Mouse (Mus musculus) intestine, embryonic 15.5 days (tissue): ENCODE results near the gene Rexo5. TPM values are rescaled to one million over a fixed set of nuclear protein-coding genes. Genes with fewer than 3 reads are reported as not detected.

ENCODE experiments used
- ATAC-seq: fragments of 200-750 bp; cut with Nextera tagmentation; 2 replicates; pipeline ENCODE4 v1.8.0; 2017; ENCODE audit warnings: moderate TSS enrichment, moderate library complexity
- H3K27ac ChIP-seq: fragments of 300-500 bp; sonication (generic); 2 replicates; pipeline ENCODE4 v1.5.1; 2015; ENCODE audit warnings: mild to moderate bottlenecking, inconsistent platforms
- H3K27me3 ChIP-seq: fragments of 300-500 bp; sonication (generic); replicated peaks from 2 replicates; pipeline ENCODE4 v1.6.1; 2015; ENCODE audit warnings: inconsistent platforms
- H3K36me3 ChIP-seq: fragments of 300-500 bp; sonication (generic); 2 replicates; pipeline ENCODE4 v1.6.1; 2015; ENCODE audit warnings: inconsistent platforms
- H3K4me1 ChIP-seq: fragments of 300-500 bp; sonication (generic); replicated peaks from 2 replicates; pipeline ENCODE4 v1.6.1; 2015; ENCODE audit warnings: inconsistent platforms
- H3K4me2 ChIP-seq: fragments of 300-500 bp; sonication (generic); replicated peaks from 2 replicates; pipeline ENCODE4 v1.6.1; 2015; ENCODE audit warnings: mild to moderate bottlenecking, inconsistent platforms
- H3K4me3 ChIP-seq: fragments of 300-500 bp; sonication (generic); replicated peaks from 2 replicates; pipeline ENCODE4 v1.5.1; 2015; ENCODE audit warnings: inconsistent platforms
- H3K9ac ChIP-seq: fragments of 300-500 bp; sonication (generic); 2 replicates; pipeline ENCODE4 v1.6.1; 2015; ENCODE audit warnings: inconsistent platforms
- H3K9me3 ChIP-seq: fragments of 300-500 bp; sonication (generic); 2 replicates; pipeline ENCODE4 v1.6.1; 2016; ENCODE audit warnings: inconsistent platforms
- WGBS: fragments of 180-500 bp; shearing (Covaris S2); methylation state at CpG from one replicate; pipeline ENCODE4 v1.1.7; 2015; 5-methylcytosine and 5-hydroxymethylcytosine counted together
- polyA plus RNA-seq: library from polyadenylated mRNA; unstranded; fragments of >200 nt; fragmentation: Nextera tagmentation; extraction: Ambion mirVana; gene quantifications from 2 replicates; pipeline ENCODE4 v1.2.1, GENCODE M21; 2015

The Rexo5 gene
- 17.7 and 19.6 TPM in 2 replicates for polyA plus RNA-seq

DNA sequence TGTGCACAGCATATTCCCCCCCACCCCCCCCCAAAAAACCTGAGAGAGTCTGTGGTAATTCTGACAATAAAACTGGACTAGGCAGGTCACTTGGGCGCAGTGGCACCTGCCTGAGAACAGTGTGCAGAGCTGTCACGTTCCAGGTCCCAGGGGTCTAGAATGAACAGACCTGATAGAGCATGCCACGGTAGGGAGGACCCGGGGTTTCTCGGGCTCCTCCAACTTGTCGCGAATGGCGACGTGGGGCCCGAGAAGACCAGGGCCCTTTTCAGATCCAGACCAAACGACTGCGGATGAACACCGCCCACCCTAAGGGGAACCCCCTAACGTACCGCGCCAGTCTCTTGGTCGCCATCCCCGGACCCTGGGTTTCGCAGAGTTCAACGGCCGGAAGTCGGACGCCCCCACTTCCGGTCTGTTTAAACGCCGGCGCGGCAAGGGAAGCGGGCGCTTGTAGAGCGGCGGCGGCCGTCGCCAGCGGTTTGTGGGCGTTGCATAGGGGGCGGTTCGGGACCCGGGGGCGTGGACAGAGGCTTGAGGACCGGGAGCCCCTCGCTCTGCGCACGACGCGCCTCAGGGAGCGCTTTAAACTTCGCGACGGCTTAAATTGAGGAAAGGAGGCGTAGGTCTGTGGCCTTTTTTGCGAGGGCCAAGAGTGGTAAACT lies at the start of gene Rexo5, which contains the start of gene Eri2:
Gene Rexo5 (plus strand): TSS at position 421 of the 665 bp plus-strand sequence.
Gene Eri2 (minus strand): TSS at position 473 of the 665 bp plus-strand sequence.
- H3K36me3 ChIP-seq, result no peaks in the 10 kb centered on the region
- H3K4me3 ChIP-seq, result peak within 1 kb of the TSS; percentile 58
- peak within 1 kb of the TSS; percentile 84 for H3K4me2 ChIP-seq
- H3K27ac ChIP-seq, result peak within 1 kb of the TSS; percentile 66
- H3K9me3 ChIP-seq, result no peaks in the 10 kb centered on the region
- ATAC-seq, result peak; percentile 100
- peak within 1 kb of the TSS; percentile 78 for H3K9ac ChIP-seq
- under 1% methylated on average over 53 of the region's 53 CpGs for WGBS
- H3K27me3 ChIP-seq, result no peaks in the 10 kb centered on the region
- peaks cover 5% of the 10 kb centered on the region; the same call in 1 of the 2 replicates for H3K4me1 ChIP-seq

DNA sequence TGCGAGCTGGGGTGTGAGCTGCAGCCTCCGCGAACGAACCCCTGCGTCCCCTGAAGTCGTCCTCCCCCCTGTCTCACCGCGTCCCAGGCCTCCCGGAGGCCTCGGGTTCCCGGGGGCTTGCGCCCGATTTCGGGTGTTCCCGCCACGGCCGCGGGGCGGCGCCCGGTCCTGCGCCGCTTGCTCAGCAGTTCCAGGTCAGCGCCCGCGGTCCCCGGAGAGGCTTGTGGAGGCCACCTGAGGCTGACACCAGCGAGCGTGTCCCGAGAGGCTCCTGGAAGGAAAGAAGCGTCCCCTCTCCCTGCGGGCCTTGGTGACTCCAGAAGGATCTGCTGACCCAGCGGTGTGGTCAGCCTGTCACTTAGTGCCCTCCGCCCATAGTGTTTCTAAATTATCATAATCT lies 49.5 kb upstream of the Rexo5 start:
- ATAC-seq, result peak; percentile 68
- Histone ChIP-seq H3K4me1 (no peaks in the 10 kb centered on the region; the same call in 1 of the 2 replicates), H3K4me2 (peak overlapping the region; percentile 56), H3K36me3 (no peaks in the 10 kb centered on the region), H3K27me3 (no peaks in the 10 kb centered on the region), H3K9me3 (no peaks in the 10 kb centered on the region), H3K27ac (no peak overlapping the region), H3K4me3 (peak overlapping the region; percentile 24), H3K9ac (no peak overlapping the region)
- WGBS, result 6% methylated on average over 34 of the region's 34 CpGs

DNA sequence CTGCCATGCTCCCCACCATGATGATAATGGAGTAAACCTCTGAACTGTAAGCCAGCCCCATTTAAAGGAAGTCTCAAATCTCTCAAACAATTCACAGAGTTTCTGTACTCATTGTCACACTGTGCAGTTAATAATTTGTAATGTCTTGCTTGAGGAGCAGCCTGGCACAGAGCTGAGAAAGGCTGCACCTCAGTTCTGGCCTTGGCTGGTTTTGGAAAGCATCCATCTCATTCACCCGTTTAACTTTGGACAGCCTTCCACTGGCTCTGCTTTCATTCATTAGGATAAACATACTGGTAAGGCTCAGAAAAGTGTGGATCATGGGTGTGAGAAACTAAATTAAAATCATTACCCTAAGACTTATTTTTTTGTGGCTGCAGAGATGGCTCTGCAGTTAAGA lies 47.9 kb upstream of the Rexo5 start:
- no peaks in the 10 kb centered on the region for H3K36me3 ChIP-seq
- ATAC-seq, result no peak
- no peak overlapping the region for H3K27ac ChIP-seq
- H3K4me1 ChIP-seq, result no peaks in the 10 kb centered on the region; the same call in 1 of the 2 replicates
- H3K9ac ChIP-seq, result no peak overlapping the region
- no peak overlapping the region for H3K4me3 ChIP-seq
- H3K9me3 ChIP-seq, result no peaks in the 10 kb centered on the region
- H3K27me3 ChIP-seq, result no peaks in the 10 kb centered on the region
- H3K4me2 ChIP-seq, result no peak overlapping the region
- 58% methylated on average over 1 of the region's 1 CpGs for WGBS

DNA sequence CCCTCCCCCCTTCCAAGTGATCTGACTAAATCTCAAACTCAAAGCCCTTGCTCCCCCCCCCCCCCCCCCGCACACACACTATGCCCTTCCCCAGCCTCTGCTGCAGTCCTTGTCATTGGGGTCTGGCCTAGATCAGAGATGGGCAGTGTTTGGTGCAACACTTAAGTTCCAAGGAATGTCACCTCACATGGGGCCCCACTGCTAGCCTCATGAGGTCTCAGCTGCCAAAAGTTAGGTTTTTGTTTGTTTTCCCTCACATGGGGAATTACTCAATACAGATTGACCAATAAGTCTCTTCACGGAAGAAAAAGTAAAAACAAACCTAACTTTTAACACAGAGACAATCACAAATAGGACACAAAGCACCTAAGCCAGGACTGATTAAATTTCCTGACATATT lies 45.0 kb upstream of the Rexo5 start:
- no peak overlapping the region for H3K27ac ChIP-seq
- H3K27me3 ChIP-seq, result no peaks in the 10 kb centered on the region
- no peaks in the 10 kb centered on the region for H3K36me3 ChIP-seq
- no peaks in the 10 kb centered on the region; the same call in 1 of the 2 replicates for H3K4me1 ChIP-seq
- H3K9me3 ChIP-seq, result no peaks in the 10 kb centered on the region
- 70% methylated on average over 1 of the region's 2 CpGs for WGBS
- no peak overlapping the region for H3K9ac ChIP-seq
- no peak for ATAC-seq
- H3K4me2 ChIP-seq, result no peak overlapping the region
- H3K4me3 ChIP-seq, result no peak overlapping the region

DNA sequence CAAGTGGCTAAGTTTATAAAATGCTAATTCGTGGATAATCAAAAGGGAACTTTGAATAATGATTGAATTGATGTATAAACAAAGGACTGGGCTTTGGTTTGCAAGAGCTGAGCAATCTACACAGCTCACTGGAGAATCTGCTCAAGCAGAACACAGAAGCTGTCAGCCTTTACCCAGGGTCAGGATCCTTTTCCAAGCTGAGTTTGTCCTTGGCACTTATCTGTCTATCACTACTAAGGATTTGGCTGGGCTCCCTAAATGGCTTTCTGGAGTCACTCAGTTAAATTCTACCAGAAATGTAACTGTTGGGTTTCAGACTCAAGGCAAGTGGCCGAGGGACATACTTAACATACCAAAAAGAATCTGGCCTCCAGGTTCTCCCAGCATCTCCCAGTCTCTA lies 43.9 kb upstream of the Rexo5 start:
- H3K27me3 ChIP-seq, result no peaks in the 10 kb centered on the region
- WGBS, result 52% methylated on average over 2 of the region's 2 CpGs
- H3K4me2 ChIP-seq, result no peak overlapping the region
- no peaks in the 10 kb centered on the region for H3K4me1 ChIP-seq
- no peaks in the 10 kb centered on the region for H3K9me3 ChIP-seq
- no peak for ATAC-seq
- H3K4me3 ChIP-seq, result no peak overlapping the region
- no peak overlapping the region for H3K27ac ChIP-seq
- no peak overlapping the region for H3K9ac ChIP-seq
- H3K36me3 ChIP-seq, result no peaks in the 10 kb centered on the region

DNA sequence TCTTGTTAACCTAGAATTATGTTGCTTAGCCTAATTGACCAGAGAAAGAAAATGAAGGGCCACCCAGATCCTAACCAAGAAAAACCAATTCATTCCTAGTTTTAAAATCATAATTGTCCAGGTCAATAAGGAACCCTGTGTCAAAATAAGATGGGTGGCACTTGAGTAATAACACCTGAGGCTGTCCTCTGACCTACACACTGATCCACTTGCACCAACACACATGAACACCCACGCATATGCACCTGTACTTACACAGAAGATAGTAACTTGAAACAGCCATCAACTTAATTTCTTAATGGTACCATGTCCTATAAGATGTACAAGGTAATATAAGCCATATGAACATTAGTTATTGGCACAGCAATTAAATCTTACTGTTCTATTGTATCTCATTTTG lies 40.1 kb upstream of the Rexo5 start:
- Histone ChIP-seq H3K9ac (no peak overlapping the region), H3K27ac (no peak overlapping the region), H3K9me3 (no peaks in the 10 kb centered on the region), H3K4me1 (no peaks in the 10 kb centered on the region), H3K4me2 (no peak overlapping the region), H3K4me3 (no peak overlapping the region), H3K27me3 (no peaks in the 10 kb centered on the region), H3K36me3 (no peaks in the 10 kb centered on the region)
- WGBS, result 90% methylated on average over 1 of the region's 1 CpGs
- no peak for ATAC-seq

DNA sequence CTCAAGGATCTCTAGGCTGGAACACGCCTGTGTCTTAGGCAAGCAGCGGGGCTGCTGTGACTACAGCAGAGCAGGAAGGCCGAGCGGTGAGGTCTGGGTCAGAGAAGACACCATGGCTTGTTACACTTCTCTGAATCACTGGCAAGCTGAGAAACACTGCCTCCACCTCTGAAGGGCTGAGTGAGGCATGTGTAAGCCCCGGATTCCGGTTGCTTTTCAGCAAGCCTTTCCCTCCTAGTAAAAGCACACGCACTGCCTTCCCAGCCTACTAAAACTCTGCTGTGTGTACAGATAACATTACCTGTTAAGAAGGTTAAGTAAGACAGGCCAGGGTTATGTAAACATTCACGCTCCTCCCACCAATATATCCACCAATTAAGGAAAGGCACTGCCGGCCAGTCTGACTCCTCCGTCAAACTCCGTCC lies 33.3 kb upstream of the Rexo5 start, which contains the start of gene Acsm3:
Gene Acsm3 (plus strand): TSS at position 397 of the 425 bp plus-strand sequence.
- H3K27me3 ChIP-seq, result no peaks in the 10 kb centered on the region
- H3K27ac ChIP-seq, result peak within 1 kb of the TSS; percentile 58; the same call in 1 of the 2 replicates
- H3K9ac ChIP-seq, result no peak within 1 kb of the TSS
- H3K36me3 ChIP-seq, result no peaks in the 10 kb centered on the region
- peak; percentile 80 for ATAC-seq
- 0 out of 2 replicates have a peak within 1 kb of the TSS, but pooled peaks have one; percentile 4 for H3K4me3 ChIP-seq
- H3K9me3 ChIP-seq, result no peaks in the 10 kb centered on the region
- peak within 1 kb of the TSS; percentile 43 for H3K4me2 ChIP-seq
- H3K4me1 ChIP-seq, result no peaks in the 10 kb centered on the region
- WGBS, result 28% methylated on average over 11 of the region's 11 CpGs

DNA sequence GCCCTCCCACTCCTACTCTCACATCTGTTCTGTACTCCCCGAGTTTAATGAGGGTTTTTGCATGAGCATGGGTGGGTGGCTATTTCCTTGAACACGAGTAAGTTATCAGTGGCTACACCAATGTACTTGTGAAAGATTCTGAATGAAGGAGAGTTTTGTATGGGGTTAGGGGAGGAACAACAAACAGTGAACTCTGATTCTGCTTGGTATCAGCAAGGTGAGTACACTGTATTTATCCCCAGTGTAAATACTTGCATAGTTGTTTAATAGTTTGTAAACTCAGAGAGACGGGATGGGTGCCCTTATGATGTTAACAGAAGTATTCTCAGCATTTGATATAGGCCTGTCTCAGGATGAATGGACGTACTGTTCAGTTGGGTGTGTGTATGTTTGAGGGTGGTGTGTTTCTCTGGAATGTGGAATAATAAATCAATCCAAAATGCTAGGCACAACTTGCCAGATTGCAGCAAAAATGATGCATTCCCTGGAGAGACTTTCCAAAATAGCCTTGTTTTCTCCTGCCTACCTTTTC lies 31.6 kb upstream of the Rexo5 start:
- H3K36me3 ChIP-seq, result no peaks in the 10 kb centered on the region
- no peak overlapping the region for H3K9ac ChIP-seq
- no peak overlapping the region for H3K4me3 ChIP-seq
- no peaks in the 10 kb centered on the region for H3K9me3 ChIP-seq
- no peak overlapping the region for H3K4me2 ChIP-seq
- no peaks in the 10 kb centered on the region for H3K4me1 ChIP-seq
- no peak overlapping the region for H3K27ac ChIP-seq
- H3K27me3 ChIP-seq, result no peaks in the 10 kb centered on the region
- WGBS, result 20% methylated on average over 4 of the region's 4 CpGs
- no peak for ATAC-seq

DNA sequence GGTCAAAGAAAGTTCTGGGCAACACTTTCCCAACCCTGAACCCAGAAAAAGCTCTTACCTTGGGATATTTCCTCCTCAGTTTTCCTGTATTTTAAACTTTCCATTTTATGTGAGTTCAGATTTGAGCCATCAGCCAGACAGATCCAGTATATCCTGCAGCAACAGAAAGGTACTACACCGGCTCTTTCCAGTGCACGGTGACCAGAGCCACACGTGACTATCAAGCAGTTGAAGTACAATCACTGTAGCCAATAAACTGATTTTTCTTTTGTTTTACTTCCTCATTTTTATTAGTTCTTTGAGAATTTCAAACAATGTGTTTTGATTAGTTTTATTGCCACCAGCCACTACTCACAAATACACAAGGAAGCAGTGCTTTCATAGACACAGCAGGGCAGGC lies 29.4 kb upstream of the Rexo5 start:
- peak; percentile 73 for ATAC-seq
- Histone ChIP-seq H3K4me3 (no peak overlapping the region), H3K27me3 (no peaks in the 10 kb centered on the region), H3K4me1 (no peaks in the 10 kb centered on the region), H3K9me3 (no peaks in the 10 kb centered on the region), H3K4me2 (no peak overlapping the region), H3K9ac (no peak overlapping the region), H3K36me3 (no peaks in the 10 kb centered on the region), H3K27ac (no peak overlapping the region)
- 62% methylated on average over 3 of the region's 3 CpGs for WGBS

DNA sequence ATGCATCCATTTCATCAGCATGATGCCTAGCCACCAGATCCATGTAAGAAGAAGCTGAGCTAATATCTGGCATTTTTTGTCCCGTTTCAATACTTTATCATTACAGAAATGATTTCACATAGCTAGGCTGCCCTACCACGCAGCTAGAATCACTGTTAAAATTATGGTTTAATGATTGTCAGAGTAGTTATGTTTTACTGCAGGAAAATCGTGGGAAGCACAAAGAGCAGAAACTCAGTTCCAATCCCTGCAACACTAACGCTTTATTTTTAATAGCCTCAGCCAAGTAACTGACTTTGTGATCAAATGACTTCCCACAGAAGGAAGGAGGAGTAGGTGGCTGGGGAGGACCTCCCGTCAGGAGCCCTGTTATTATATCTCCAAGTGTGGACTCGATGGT lies 26.8 kb upstream of the Rexo5 start:
- Histone ChIP-seq H3K27ac (peak overlapping the region; percentile 41), H3K4me3 (no peak overlapping the region), H3K36me3 (no peaks in the 10 kb centered on the region), H3K27me3 (no peaks in the 10 kb centered on the region), H3K9ac (no peak overlapping the region), H3K4me2 (0 out of 2 replicates have a peak overlapping the region, but pooled peaks have one; percentile 3), H3K4me1 (no peaks in the 10 kb centered on the region), H3K9me3 (no peaks in the 10 kb centered on the region)
- ATAC-seq, result peak; percentile 18; the same call in 1 of the 2 replicates
- WGBS, result 62% methylated on average over 6 of the region's 6 CpGs

DNA sequence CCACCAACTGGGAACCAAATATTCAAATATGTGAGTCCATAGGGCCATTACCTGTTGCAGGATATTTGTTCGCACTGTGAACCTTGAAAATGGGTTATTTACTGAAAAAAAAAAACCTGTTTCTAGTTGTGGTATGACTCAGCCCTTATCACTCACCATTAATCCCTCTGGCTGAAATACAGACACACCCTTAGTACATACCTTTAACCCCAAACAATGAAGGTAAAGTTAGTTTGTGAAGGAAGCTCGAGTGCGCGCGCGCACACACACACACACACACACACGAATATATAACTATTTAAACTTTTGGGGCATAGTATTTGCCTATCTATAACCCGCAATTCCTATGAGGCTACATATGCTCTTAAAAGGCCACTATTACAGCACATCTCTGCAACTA lies 23.9 kb upstream of the Rexo5 start:
- H3K27ac ChIP-seq, result peak overlapping the region; percentile 29; the same call in 1 of the 2 replicates
- no peak overlapping the region for H3K9ac ChIP-seq
- no peaks in the 10 kb centered on the region for H3K9me3 ChIP-seq
- H3K4me3 ChIP-seq, result no peak overlapping the region
- H3K4me1 ChIP-seq, result no peaks in the 10 kb centered on the region
- H3K36me3 ChIP-seq, result no peaks in the 10 kb centered on the region
- ATAC-seq, result peak; percentile 82
- H3K4me2 ChIP-seq, result no peak overlapping the region
- WGBS, result 71% methylated on average over 8 of the region's 8 CpGs
- H3K27me3 ChIP-seq, result no peaks in the 10 kb centered on the region

DNA sequence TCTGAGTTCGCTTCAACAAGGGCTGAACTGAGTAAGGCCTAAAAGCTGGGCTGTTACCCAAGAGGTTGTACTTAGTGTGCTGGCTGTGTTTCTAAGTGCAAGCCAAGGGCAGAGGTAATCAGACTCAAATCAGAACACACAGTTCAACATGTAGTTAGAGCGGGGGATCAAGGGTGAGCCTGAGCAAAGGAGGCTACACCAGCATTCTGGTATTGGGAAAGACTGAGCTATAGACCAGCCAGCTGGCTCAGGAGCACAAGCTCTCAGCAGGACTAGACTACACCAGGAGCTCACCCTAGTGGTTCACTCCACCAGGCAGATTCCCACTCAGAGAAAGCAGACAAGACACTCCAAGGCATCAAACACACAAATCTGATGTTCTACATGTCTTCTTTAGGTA lies 10.4 kb upstream of the Rexo5 start:
- Histone ChIP-seq H3K4me3 (no peak overlapping the region), H3K4me2 (no peak overlapping the region), H3K27ac (no peak overlapping the region), H3K27me3 (no peaks in the 10 kb centered on the region), H3K4me1 (no peaks in the 10 kb centered on the region), H3K9me3 (no peaks in the 10 kb centered on the region), H3K36me3 (0 out of 2 replicates have a peak, but pooled peaks cover 4% of the 10 kb centered on the region), H3K9ac (no peak overlapping the region)
- ATAC-seq, result no peak
- WGBS, result 94% methylated on average over 2 of the region's 2 CpGs
